Mouse (Mus musculus) heart, postnatal 4 days (tissue): Measurements from ENCODE around the gene Sdccag8. TPM values are rescaled to one million over a fixed set of nuclear protein-coding genes. Genes with fewer than 3 reads are reported as not detected.

Source experiments
- DNase-seq: peaks from one replicate; pipeline ENCODE4 v3.0.0; 2021
- total RNA-seq, 2 experiments: library from RNA; stranded (reverse); gene quantifications; 2 replicates each; pipeline ENCODE4 v1.2.3; 2021

The Sdccag8 gene
- total RNA-seq, 2 experiments from 2014 or later: 3.5 to 3.6 TPM

- no peak for DNase-seq
Observed at GRCm38 (mm10) chr1:176944458-176945174, 130.2 kb downstream of the Sdccag8 start.

- no peak for DNase-seq
Observed at GRCm38 (mm10) chr1:176945175-176945540, 130.7 kb downstream of the Sdccag8 start.

GRCm38 (mm10) chr1:176946031-176946795 lies 131.8 kb downstream of the Sdccag8 start:
- no peak for DNase-seq

- no peak for DNase-seq
Observed at GRCm38 (mm10) chr1:176946796-176947181, 132.3 kb downstream of the Sdccag8 start.

GRCm38 (mm10) chr1:176948861-176949260 lies 134.4 kb downstream of the Sdccag8 start:
- DNase-seq: no peak

GRCm38 (mm10) chr1:176949320-176949719 lies 134.9 kb downstream of the Sdccag8 start:
- DNase-seq: no peak

GRCm38 (mm10) chr1:176950061-176950460 lies 135.6 kb downstream of the Sdccag8 start:
- no peak for DNase-seq

GRCm38 (mm10) chr1:176951836-176952235 lies 137.4 kb downstream of the Sdccag8 start:
- no peak for DNase-seq

- DNase-seq: no peak
Observed at GRCm38 (mm10) chr1:176958311-176958710, 143.9 kb downstream of the Sdccag8 start.

GRCm38 (mm10) chr1:176961716-176962115 lies 147.3 kb downstream of the Sdccag8 start:
- no peak for DNase-seq

- no peak for DNase-seq
Observed at GRCm38 (mm10) chr1:176962894-176963293, 148.4 kb downstream of the Sdccag8 start.

- DNase-seq: no peak
Observed at GRCm38 (mm10) chr1:176967299-176967698, 152.8 kb downstream of the Sdccag8 start.

GRCm38 (mm10) chr1:176970635-176971478 lies 156.4 kb downstream of the Sdccag8 start:
- no peak for DNase-seq

- no peak for DNase-seq
Observed at GRCm38 (mm10) chr1:176971479-176971797, 157.0 kb downstream of the Sdccag8 start.

- DNase-seq: no peak
Observed at GRCm38 (mm10) chr1:176973356-176974088, 159.1 kb downstream of the Sdccag8 start.

- no peak for DNase-seq
Observed at GRCm38 (mm10) chr1:176979235-176979634, 164.8 kb downstream of the Sdccag8 start.

- no peak for DNase-seq
Observed at GRCm38 (mm10) chr1:176980140-176980539, 165.7 kb downstream of the Sdccag8 start.

- no peak for DNase-seq
Observed at GRCm38 (mm10) chr1:176980801-176981400, 166.4 kb downstream of the Sdccag8 start.

- DNase-seq: no peak
Observed at GRCm38 (mm10) chr1:176981511-176981910, 167.1 kb downstream of the Sdccag8 start.

- no peak for DNase-seq
Observed at GRCm38 (mm10) chr1:176982671-176983070, 168.2 kb downstream of the Sdccag8 start.

- DNase-seq: no peak
Observed at GRCm38 (mm10) chr1:176985691-176986090, 171.2 kb downstream of the Sdccag8 start.

GRCm38 (mm10) chr1:176986275-176986674 lies 171.8 kb downstream of the Sdccag8 start:
- DNase-seq: no peak
